Mouse (Mus musculus): ENCODE data around the gene Zfp119b. TPM values are rescaled to one million over a fixed set of nuclear protein-coding genes. Genes with fewer than 3 reads are reported as not detected.
"Not testable (repeated sequence)": the region's sequence is repeated elsewhere in the genome, so short reads cannot be mapped to it uniquely, and the experiment has no call there.

Gene Zfp119b
- polyA plus RNA-seq, 1 experiment from 2014 or later = 2.3 TPM

DNA sequence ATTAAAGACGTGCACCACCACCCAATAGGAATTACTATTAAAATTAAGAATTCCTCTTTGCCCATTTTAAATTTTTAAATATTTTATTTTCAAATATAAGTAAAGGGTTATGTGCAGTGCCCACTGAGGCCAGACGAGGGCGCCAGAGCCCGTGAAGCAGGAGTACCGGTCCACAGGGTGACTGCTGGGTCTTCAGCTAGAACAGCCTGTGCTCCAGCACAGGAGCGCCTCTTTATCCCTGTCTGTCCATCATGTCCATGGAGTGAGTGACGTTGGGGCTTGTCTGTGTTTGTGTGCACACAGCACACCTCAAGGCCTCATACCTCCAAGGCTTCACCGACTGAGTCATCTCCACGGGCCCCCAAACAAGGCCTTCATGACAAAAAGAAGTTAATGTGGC is 7.9 kb upstream of the Zfp119b start:
- no peaks in the 10 kb centered on the region for H3K9me3 ChIP-seq (replicated peaks)
- H3K4me1 ChIP-seq (replicated peaks) = peaks cover 49% of the 10 kb centered on the region
- H3K27me3 ChIP-seq = peaks cover 8% of the 10 kb centered on the region; the same call in 1 of the 2 replicates
- H3K9ac ChIP-seq = no peak overlapping the region
- ATAC-seq (ENCODE audit: insufficient read depth) = no peak
- H3K4me3 ChIP-seq (replicated peaks) = no peak overlapping the region
- no peak overlapping the region for H3K27ac ChIP-seq (replicated peaks)
- 16% methylated on average over 9 of the region's 9 CpGs for WGBS (ENCODE audit: insufficient replicate concordance)
- peaks cover 17% of the 10 kb centered on the region for H3K36me3 ChIP-seq (replicated peaks)
- no peak overlapping the region for H3K4me2 ChIP-seq

GRCm38 (mm10) chr17:55956591-55956990 is 7.3 kb upstream of the Zfp119b start:
- Histone ChIP-seq H3K9me3 (replicated peaks) (no peaks in the 10 kb centered on the region), H3K27ac (replicated peaks) (no peak overlapping the region), H3K9ac (no peak overlapping the region), H3K4me3 (replicated peaks) (peak overlapping the region; percentile 63), H3K36me3 (replicated peaks) (peaks cover 11% of the 10 kb centered on the region), H3K4me1 (replicated peaks) (peaks cover 49% of the 10 kb centered on the region), H3K27me3 (peaks cover 8% of the 10 kb centered on the region; the same call in 1 of the 2 replicates), H3K4me2 (peak overlapping the region; percentile 84)
- no peak for ATAC-seq (ENCODE audit: insufficient read depth)
- 38% methylated on average over 6 of the region's 6 CpGs for WGBS (ENCODE audit: insufficient replicate concordance)

- H3K4me3 ChIP-seq (replicated peaks) = peak overlapping the region; percentile 63
- H3K27ac ChIP-seq (replicated peaks) = no peak overlapping the region
- no peaks in the 10 kb centered on the region for H3K9me3 ChIP-seq (replicated peaks)
- no peak for ATAC-seq (ENCODE audit: insufficient read depth)
- H3K4me2 ChIP-seq = peak overlapping the region; percentile 84
- peak overlapping the region; percentile 54 for H3K9ac ChIP-seq
- peaks cover 6% of the 10 kb centered on the region; the same call in 1 of the 2 replicates for H3K36me3 ChIP-seq (replicated peaks)
- H3K4me1 ChIP-seq (replicated peaks) = peaks cover 49% of the 10 kb centered on the region
- H3K27me3 ChIP-seq = peaks cover 8% of the 10 kb centered on the region; the same call in 1 of the 2 replicates
- WGBS (ENCODE audit: insufficient replicate concordance) = 13% methylated on average over 26 of the region's 26 CpGs
These were observed 6.8 kb upstream of the Zfp119b start for GRCm38 (mm10) chr17:55956129-55956528.

- H3K27me3 ChIP-seq = peaks cover 8% of the 10 kb centered on the region; the same call in 1 of the 2 replicates
- H3K4me1 ChIP-seq (replicated peaks) = peaks cover 37% of the 10 kb centered on the region
- no peak overlapping the region for H3K27ac ChIP-seq (replicated peaks)
- no peaks in the 10 kb centered on the region for H3K9me3 ChIP-seq (replicated peaks)
- no peak overlapping the region for H3K9ac ChIP-seq
- ATAC-seq (ENCODE audit: insufficient read depth) = no peak
- no peak overlapping the region for H3K4me3 ChIP-seq (replicated peaks)
- H3K36me3 ChIP-seq (replicated peaks) = no peaks in the 10 kb centered on the region
- H3K4me2 ChIP-seq = peak overlapping the region; percentile 13; the same call in 1 of the 2 replicates
- WGBS (ENCODE audit: insufficient replicate concordance) = 50% methylated on average over 16 of the region's 16 CpGs
These were observed 4.9 kb upstream of the Zfp119b start for GRCm38 (mm10) chr17:55954229-55954628.

- H3K27ac ChIP-seq (replicated peaks) = no peak overlapping the region
- no peak overlapping the region for H3K4me2 ChIP-seq
- no peak overlapping the region for H3K4me3 ChIP-seq (replicated peaks)
- no peak overlapping the region for H3K9ac ChIP-seq
- no peaks in the 10 kb centered on the region for H3K9me3 ChIP-seq (replicated peaks)
- H3K4me1 ChIP-seq (replicated peaks) = peaks cover 36% of the 10 kb centered on the region
- no peaks in the 10 kb centered on the region for H3K36me3 ChIP-seq (replicated peaks)
- ATAC-seq (ENCODE audit: insufficient read depth) = no peak
- H3K27me3 ChIP-seq = peaks cover 8% of the 10 kb centered on the region; the same call in 1 of the 2 replicates
- WGBS (ENCODE audit: insufficient replicate concordance) = 59% methylated on average over 6 of the region's 6 CpGs
These were observed 4.5 kb upstream of the Zfp119b start for GRCm38 (mm10) chr17:55953751-55954150.

- Histone ChIP-seq H3K9me3 (replicated peaks) (no peaks in the 10 kb centered on the region), H3K27ac (replicated peaks) (peak within 1 kb of the TSS; percentile 54; the same call in 1 of the 2 replicates), H3K4me2 (peak within 1 kb of the TSS; percentile 23), H3K4me3 (replicated peaks) (peak within 1 kb of the TSS; percentile 17), H3K9ac (no peak within 1 kb of the TSS), H3K4me1 (replicated peaks) (peaks cover 24% of the 10 kb centered on the region), H3K27me3 (peaks cover 8% of the 10 kb centered on the region; the same call in 1 of the 2 replicates), H3K36me3 (replicated peaks) (no peaks in the 10 kb centered on the region)
- 34% methylated on average over 6 of the region's 6 CpGs for WGBS (ENCODE audit: insufficient replicate concordance)
- ATAC-seq (ENCODE audit: insufficient read depth) = no peak
These were observed 3.2 kb upstream of the Zfp119b start, which contains the start of gene Ebi3 for GRCm38 (mm10) chr17:55952447-55953027. Gene Ebi3 (plus strand): TSS chr17:55952640.

DNA sequence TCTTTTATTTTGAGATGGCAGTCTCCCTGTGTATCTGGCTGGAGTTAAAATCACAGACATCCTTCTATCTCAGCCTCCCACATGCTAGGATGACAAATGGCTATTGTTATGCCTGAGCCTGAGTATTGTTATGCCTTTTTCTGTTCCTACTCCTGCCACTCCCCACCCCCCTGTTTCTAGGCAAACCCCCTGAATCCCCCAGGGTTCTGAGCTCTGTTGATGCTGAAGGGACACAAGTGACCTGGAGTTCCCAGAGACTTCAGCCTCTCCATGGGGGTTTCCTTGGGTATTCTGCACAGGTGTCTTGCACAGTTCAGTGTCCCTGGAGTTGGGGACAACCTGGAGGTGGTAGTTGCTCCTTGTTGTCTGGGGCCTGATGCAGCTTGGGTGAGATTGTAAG is 2.7 kb upstream of the Zfp119b start:
- Histone ChIP-seq H3K9ac (no peak overlapping the region), H3K4me3 (replicated peaks) (no peak overlapping the region), H3K9me3 (replicated peaks) (no peaks in the 10 kb centered on the region), H3K27me3 (peaks cover 8% of the 10 kb centered on the region; the same call in 1 of the 2 replicates), H3K4me2 (peak overlapping the region; percentile 23), H3K27ac (replicated peaks) (peak overlapping the region; percentile 54; the same call in 1 of the 2 replicates), H3K36me3 (replicated peaks) (no peaks in the 10 kb centered on the region), H3K4me1 (replicated peaks) (peaks cover 19% of the 10 kb centered on the region)
- ATAC-seq (ENCODE audit: insufficient read depth) = no peak

DNA sequence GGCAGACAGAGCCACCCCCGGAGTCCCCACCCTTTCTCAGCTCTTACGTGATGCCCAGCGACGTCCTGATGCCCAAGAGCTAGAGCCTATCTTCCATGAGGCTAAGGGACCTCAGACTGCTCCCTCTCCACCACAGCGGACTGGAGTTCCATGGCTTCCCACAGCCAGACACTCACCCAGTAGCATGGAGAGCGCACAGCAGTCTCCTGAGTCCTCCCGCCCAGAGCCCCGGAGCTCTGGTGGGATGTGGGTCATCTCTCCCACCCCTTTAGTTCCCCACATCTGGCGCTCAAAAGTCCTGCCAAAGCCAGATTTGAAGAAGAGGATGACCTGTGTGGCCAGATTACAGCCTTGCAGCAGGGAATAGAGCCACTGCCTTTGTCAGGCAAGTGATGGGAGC is 1.3 kb upstream of the Zfp119b start:
- Histone ChIP-seq H3K9ac (no peak overlapping the region), H3K9me3 (replicated peaks) (no peaks in the 10 kb centered on the region), H3K27ac (replicated peaks) (no peak overlapping the region), H3K4me1 (replicated peaks) (peaks cover 15% of the 10 kb centered on the region), H3K27me3 (peaks cover 8% of the 10 kb centered on the region; the same call in 1 of the 2 replicates), H3K36me3 (replicated peaks) (no peaks in the 10 kb centered on the region), H3K4me2 (no peak overlapping the region), H3K4me3 (replicated peaks) (no peak overlapping the region)
- ATAC-seq (ENCODE audit: insufficient read depth) = no peak
- 71% methylated on average over 9 of the region's 9 CpGs for WGBS (ENCODE audit: insufficient replicate concordance)

- peaks cover 19% of the 10 kb centered on the region for H3K4me1 ChIP-seq (replicated peaks)
- H3K36me3 ChIP-seq (replicated peaks) = no peaks in the 10 kb centered on the region
- H3K4me2 ChIP-seq = no peak overlapping the region
- 70% methylated on average over 4 of the region's 4 CpGs for WGBS (ENCODE audit: insufficient replicate concordance)
- H3K9ac ChIP-seq = no peak overlapping the region
- no peak for ATAC-seq (ENCODE audit: insufficient read depth)
- no peaks in the 10 kb centered on the region for H3K27me3 ChIP-seq
- no peaks in the 10 kb centered on the region for H3K9me3 ChIP-seq (replicated peaks)
- H3K4me3 ChIP-seq (replicated peaks) = no peak overlapping the region
- no peak overlapping the region for H3K27ac ChIP-seq (replicated peaks)
These were observed 653 bp downstream of the Zfp119b start for GRCm38 (mm10) chr17:55948647-55949046.

DNA sequence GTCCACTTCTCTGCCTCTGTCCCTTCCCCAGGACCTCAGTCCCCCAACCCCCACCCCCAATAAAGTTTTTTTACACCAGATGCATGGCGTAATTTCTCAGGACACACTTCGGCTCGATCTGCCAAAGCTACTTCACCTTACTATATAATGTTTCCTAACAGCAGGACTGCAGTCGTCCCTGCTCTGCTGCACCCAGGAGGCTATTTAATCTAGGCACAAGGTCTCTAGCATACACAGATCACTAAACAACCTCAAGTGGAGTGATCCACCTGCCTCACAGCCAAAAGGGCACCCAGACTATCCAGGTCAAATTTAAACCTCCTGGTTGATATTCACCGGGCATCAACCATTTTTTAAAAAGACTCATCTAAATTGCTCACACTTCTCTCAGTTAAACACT is 3.6 kb downstream of the Zfp119b start:
- Histone ChIP-seq H3K36me3 (replicated peaks) (peaks cover 3% of the 10 kb centered on the region; the same call in 1 of the 2 replicates), H3K9ac (peak overlapping the region; percentile 66), H3K4me3 (replicated peaks) (peak overlapping the region; percentile 67), H3K4me1 (replicated peaks) (peaks cover 25% of the 10 kb centered on the region), H3K27ac (replicated peaks) (peak overlapping the region; percentile 93), H3K27me3 (no peaks in the 10 kb centered on the region), H3K4me2 (peak overlapping the region; percentile 82), H3K9me3 (replicated peaks) (no peaks in the 10 kb centered on the region)
- ATAC-seq (ENCODE audit: insufficient read depth) = no peak
- 30% methylated on average over 5 of the region's 5 CpGs for WGBS (ENCODE audit: insufficient replicate concordance)

DNA sequence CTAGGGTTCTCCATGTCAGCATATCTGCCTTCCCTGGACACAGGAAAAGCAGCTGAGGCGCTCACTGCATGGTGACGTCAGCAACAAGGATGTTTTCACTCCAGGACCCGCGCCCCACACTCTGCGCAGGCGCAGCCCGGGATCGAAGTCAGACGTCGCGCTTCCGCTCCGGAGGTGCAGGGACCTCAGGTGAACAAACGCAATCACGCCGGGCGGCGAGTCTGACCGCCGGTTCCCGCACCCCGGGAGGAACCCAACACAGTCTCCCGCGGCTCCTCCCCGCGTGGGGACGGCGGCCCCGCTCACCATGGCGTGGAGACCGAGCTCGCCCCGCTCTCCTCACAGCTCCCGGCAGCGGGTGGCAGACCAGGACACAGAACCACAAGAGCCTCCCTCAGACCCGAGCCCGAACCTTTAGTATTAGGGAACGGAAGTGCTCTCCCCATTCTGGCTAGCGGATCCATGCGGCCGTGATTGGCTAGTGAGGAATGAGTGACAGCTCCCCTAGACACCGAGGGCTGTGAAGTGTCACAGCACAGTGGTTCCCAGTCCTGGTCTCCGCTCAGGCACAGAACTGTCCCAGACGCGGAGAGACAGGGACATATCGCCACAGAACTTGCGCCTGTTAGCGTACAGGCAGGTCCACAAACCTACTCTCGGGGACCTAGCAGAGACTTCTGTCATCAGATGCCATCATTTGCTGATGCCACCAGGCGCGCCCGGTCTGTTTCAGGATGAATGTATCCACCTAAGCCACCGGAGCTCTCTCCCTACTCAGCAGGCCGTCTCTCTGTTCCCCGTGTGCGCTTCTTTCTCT is 4.2 kb downstream of the Zfp119b start:
- whole genome bisulfite sequencing (ENCODE audit: insufficient replicate concordance) = under 1% methylated on average over 56 of the region's 56 CpGs

More for the DNA sequence above, 4.2 kb downstream of the Zfp119b start:
- Histone ChIP-seq H3K4me2 (peak overlapping the region; percentile 82), H3K4me1 (replicated peaks) (peaks cover 25% of the 10 kb centered on the region), H3K27ac (replicated peaks) (peak overlapping the region; percentile 93), H3K4me3 (replicated peaks) (peak overlapping the region; percentile 67), H3K9ac (peak overlapping the region; percentile 66)
- H3K27me3 ChIP-seq; H3K36me3 ChIP-seq (replicated peaks); H3K9me3 ChIP-seq (replicated peaks): not testable (repeated sequence)
- ATAC-seq (ENCODE audit: insufficient read depth) = peak; percentile 95

Measured in liver, embryonic 15.5 days (tissue).